Mouse (Mus musculus): Measurements from ENCODE around the gene Coro1b. TPM values are rescaled to one million over a fixed set of nuclear protein-coding genes. Genes with fewer than 3 reads are reported as not detected.

Gene Coro1b
- polyA plus RNA-seq (2015; fragmentation: Nextera tagmentation; extraction: Ambion mirVana): 102 and 141 TPM in 2 replicates

- peak; percentile 95 for ATAC-seq (ENCODE audit: low FRiP score)
- WGBS: under 1% methylated on average over 30 of the region's 33 CpGs
- H3K4me1 ChIP-seq: peaks cover 32% of the 10 kb centered on the region
Observed at GRCm38 (mm10) chr19:4148491-4148806, at the start of gene Coro1b. Gene Coro1b (plus strand): TSS chr19:4148619.

GRCm38 (mm10) chr19:4099056-4099455, 49.4 kb upstream of the Coro1b start:
- no peaks in the 10 kb centered on the region for H3K27me3 ChIP-seq (replicated peaks)
- ATAC-seq (ENCODE audit: low FRiP score): no peak
- 12% methylated on average over 9 of the region's 9 CpGs for WGBS
- H3K4me3 ChIP-seq (replicated peaks): 0 out of 2 replicates have a peak overlapping the region, but pooled peaks have one; percentile 66
- 0 out of 2 replicates have a peak overlapping the region, but pooled peaks have one; percentile 48 for H3K27ac ChIP-seq (replicated peaks)
- 0 out of 2 replicates have a peak, but pooled peaks cover 6% of the 10 kb centered on the region for H3K36me3 ChIP-seq
- no peaks in the 10 kb centered on the region for H3K9me3 ChIP-seq (replicated peaks)
- peak overlapping the region; percentile 84 for H3K4me2 ChIP-seq
- H3K4me1 ChIP-seq: peaks cover 70% of the 10 kb centered on the region
- 0 out of 2 replicates have a peak overlapping the region, but pooled peaks have one; percentile 26 for H3K9ac ChIP-seq (replicated peaks)

More at GRCm38 (mm10) chr19:4148491-4148806, at the start of gene Coro1b:
- peak within 1 kb of the TSS; percentile 83 for H3K4me3 ChIP-seq (replicated peaks)
- no peaks in the 10 kb centered on the region for H3K27me3 ChIP-seq (replicated peaks)
- peaks cover 17% of the 10 kb centered on the region; the same call in 1 of the 2 replicates for H3K36me3 ChIP-seq
- no peaks in the 10 kb centered on the region for H3K9me3 ChIP-seq (replicated peaks)
- peak within 1 kb of the TSS; percentile 89 for H3K4me2 ChIP-seq
- H3K9ac ChIP-seq (replicated peaks): peak within 1 kb of the TSS; percentile 86
- H3K27ac ChIP-seq (replicated peaks): peak within 1 kb of the TSS; percentile 78

GRCm38 (mm10) chr19:4099837-4100717, 48.3 kb upstream of the Coro1b start, which contains the start of gene Pitpnm1:
Gene Pitpnm1 (plus strand): TSS chr19:4099998.
- ATAC-seq (ENCODE audit: low FRiP score): no peak
- H3K4me1 ChIP-seq: peaks cover 70% of the 10 kb centered on the region
- H3K9ac ChIP-seq (replicated peaks): peak within 1 kb of the TSS; percentile 75
- peak within 1 kb of the TSS; percentile 72 for H3K27ac ChIP-seq (replicated peaks)
- peak within 1 kb of the TSS; percentile 84 for H3K4me2 ChIP-seq
- no peaks in the 10 kb centered on the region for H3K27me3 ChIP-seq (replicated peaks)
- peaks cover 14% of the 10 kb centered on the region; the same call in 1 of the 2 replicates for H3K36me3 ChIP-seq
- H3K9me3 ChIP-seq (replicated peaks): no peaks in the 10 kb centered on the region
- H3K4me3 ChIP-seq (replicated peaks): peak within 1 kb of the TSS; percentile 66
- WGBS: under 1% methylated on average over 53 of the region's 53 CpGs

GRCm38 (mm10) chr19:4100718-4101261, 47.6 kb upstream of the Coro1b start:
- H3K27me3 ChIP-seq (replicated peaks): no peaks in the 10 kb centered on the region
- peaks cover 21% of the 10 kb centered on the region for H3K36me3 ChIP-seq
- H3K9ac ChIP-seq (replicated peaks): peak overlapping the region; percentile 75
- peak; percentile 9; the same call in 1 of the 2 replicates for ATAC-seq (ENCODE audit: low FRiP score)
- H3K27ac ChIP-seq (replicated peaks): peak overlapping the region; percentile 72
- WGBS: under 1% methylated on average over 51 of the region's 52 CpGs
- peaks cover 69% of the 10 kb centered on the region for H3K4me1 ChIP-seq
- H3K9me3 ChIP-seq (replicated peaks): no peaks in the 10 kb centered on the region
- H3K4me3 ChIP-seq (replicated peaks): peak overlapping the region; percentile 66
- peak overlapping the region; percentile 84 for H3K4me2 ChIP-seq

- H3K9ac ChIP-seq (replicated peaks): peak overlapping the region; percentile 75
- H3K4me3 ChIP-seq (replicated peaks): peak overlapping the region; percentile 66
- peaks cover 63% of the 10 kb centered on the region for H3K4me1 ChIP-seq
- H3K4me2 ChIP-seq: peak overlapping the region; percentile 84
- peak overlapping the region; percentile 72 for H3K27ac ChIP-seq (replicated peaks)
- no peak for ATAC-seq (ENCODE audit: low FRiP score)
- no peaks in the 10 kb centered on the region for H3K9me3 ChIP-seq (replicated peaks)
- WGBS: 65% methylated on average over 6 of the region's 6 CpGs
- peaks cover 24% of the 10 kb centered on the region for H3K36me3 ChIP-seq
- H3K27me3 ChIP-seq (replicated peaks): no peaks in the 10 kb centered on the region
Observed at GRCm38 (mm10) chr19:4101466-4101865, 47.0 kb upstream of the Coro1b start.

- Histone ChIP-seq H3K4me1 (peaks cover 62% of the 10 kb centered on the region), H3K9ac (replicated peaks) (peak overlapping the region; percentile 75; the same call in 1 of the 2 replicates), H3K4me2 (peak overlapping the region; percentile 84), H3K36me3 (peaks cover 30% of the 10 kb centered on the region), H3K27me3 (replicated peaks) (no peaks in the 10 kb centered on the region), H3K27ac (replicated peaks) (no peak overlapping the region), H3K4me3 (replicated peaks) (peak overlapping the region; percentile 66), H3K9me3 (replicated peaks) (no peaks in the 10 kb centered on the region)
- ATAC-seq (ENCODE audit: low FRiP score): no peak
- WGBS: 91% methylated on average over 2 of the region's 2 CpGs
Observed at GRCm38 (mm10) chr19:4102049-4102448, 46.4 kb upstream of the Coro1b start.

- Histone ChIP-seq H3K27me3 (replicated peaks) (no peaks in the 10 kb centered on the region), H3K4me1 (peaks cover 58% of the 10 kb centered on the region), H3K4me3 (replicated peaks) (no peak overlapping the region), H3K36me3 (peaks cover 35% of the 10 kb centered on the region), H3K9me3 (replicated peaks) (no peaks in the 10 kb centered on the region), H3K9ac (replicated peaks) (no peak overlapping the region), H3K27ac (replicated peaks) (no peak overlapping the region), H3K4me2 (no peak overlapping the region)
- no peak for ATAC-seq (ENCODE audit: low FRiP score)
- WGBS: 94% methylated on average over 12 of the region's 12 CpGs
Observed at GRCm38 (mm10) chr19:4102626-4103025, 45.8 kb upstream of the Coro1b start.

- Histone ChIP-seq H3K36me3 (peaks cover 42% of the 10 kb centered on the region), H3K4me3 (replicated peaks) (no peak overlapping the region), H3K4me2 (no peak overlapping the region), H3K27ac (replicated peaks) (no peak overlapping the region), H3K4me1 (peaks cover 51% of the 10 kb centered on the region), H3K27me3 (replicated peaks) (no peaks in the 10 kb centered on the region), H3K9ac (replicated peaks) (no peak overlapping the region), H3K9me3 (replicated peaks) (no peaks in the 10 kb centered on the region)
- WGBS: 92% methylated on average over 18 of the region's 18 CpGs
- no peak for ATAC-seq (ENCODE audit: low FRiP score)
Observed at GRCm38 (mm10) chr19:4103294-4103693, 45.1 kb upstream of the Coro1b start.

GRCm38 (mm10) chr19:4103792-4104191, 44.6 kb upstream of the Coro1b start:
- no peaks in the 10 kb centered on the region for H3K9me3 ChIP-seq (replicated peaks)

GRCm38 (mm10) chr19:4104675-4105194, 43.7 kb upstream of the Coro1b start:
- 92% methylated on average over 16 of the region's 16 CpGs for WGBS
- Histone ChIP-seq H3K9ac (replicated peaks) (no peak overlapping the region), H3K27me3 (replicated peaks) (no peaks in the 10 kb centered on the region), H3K4me2 (no peak overlapping the region), H3K27ac (replicated peaks) (no peak overlapping the region), H3K4me1 (peaks cover 36% of the 10 kb centered on the region), H3K36me3 (peaks cover 55% of the 10 kb centered on the region), H3K4me3 (replicated peaks) (no peak overlapping the region), H3K9me3 (replicated peaks) (no peaks in the 10 kb centered on the region)
- ATAC-seq (ENCODE audit: low FRiP score): no peak

More at GRCm38 (mm10) chr19:4103792-4104191, 44.6 kb upstream of the Coro1b start:
- Histone ChIP-seq H3K4me3 (replicated peaks) (no peak overlapping the region), H3K27me3 (replicated peaks) (no peaks in the 10 kb centered on the region), H3K27ac (replicated peaks) (no peak overlapping the region), H3K9ac (replicated peaks) (no peak overlapping the region), H3K4me2 (no peak overlapping the region), H3K4me1 (peaks cover 46% of the 10 kb centered on the region), H3K36me3 (peaks cover 47% of the 10 kb centered on the region)
- 77% methylated on average over 3 of the region's 3 CpGs for WGBS
- ATAC-seq (ENCODE audit: low FRiP score): no peak

- Histone ChIP-seq H3K4me3 (replicated peaks) (no peak overlapping the region), H3K36me3 (peaks cover 69% of the 10 kb centered on the region), H3K9me3 (replicated peaks) (no peaks in the 10 kb centered on the region), H3K27me3 (replicated peaks) (no peaks in the 10 kb centered on the region), H3K4me2 (no peak overlapping the region), H3K4me1 (peaks cover 17% of the 10 kb centered on the region), H3K27ac (replicated peaks) (no peak overlapping the region), H3K9ac (replicated peaks) (no peak overlapping the region)
- 93% methylated on average over 14 of the region's 14 CpGs for WGBS
- no peak for ATAC-seq (ENCODE audit: low FRiP score)
Observed at GRCm38 (mm10) chr19:4106654-4107053, 41.8 kb upstream of the Coro1b start.
